ENCODE assay signal across 19 mouse cellular contexts in the genomic region with DNA sequence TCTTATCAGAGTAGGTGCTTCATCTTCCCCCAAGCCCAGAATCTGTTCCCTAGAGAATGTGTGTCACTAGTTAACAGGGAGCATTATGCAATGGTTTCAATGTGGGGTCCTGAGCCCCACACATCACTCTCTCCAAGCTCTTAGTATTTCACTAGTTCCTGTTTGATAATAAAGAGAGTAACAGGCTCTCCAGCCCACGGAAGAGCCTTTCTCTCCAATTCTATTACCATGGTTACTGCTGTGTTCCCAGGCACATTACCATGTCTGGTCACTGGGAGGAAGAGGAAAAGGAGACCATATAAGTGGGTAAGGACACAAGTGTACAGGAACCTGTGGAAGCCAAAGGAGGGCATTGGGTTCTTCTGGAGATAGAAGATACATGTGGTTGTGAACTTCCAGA. TPM values are rescaled to one million over a fixed set of nuclear protein-coding genes. Genes with fewer than 3 reads are reported as not detected.
DNase-seq lines count a peak whose midpoint lies in the region.
"Had no signal": no experiment of that assay in that cellular context is flagged by ENCODE, and none has a peak within 500 bp of the region (broad histone marks: within the 10 kb centered on the region; RNA-seq: fewer than 3 reads in every experiment).

No protein-coding gene starts in this region.

- intact Hi-C loops in heart, postnatal 36 days (cut with DNase I), result no loop called here

- peak; percentile 66 for DNase-seq in heart, adult 11 months
- DNase-seq in heart, postnatal 36 days, result no peak
- DNase-seq in layer of hippocampus, adult 18-20 months (ENCODE audit: low spot score in 2 of 2), result peak; percentile 13 to 57
- no peak for DNase-seq in layer of hippocampus, postnatal 25 days (ENCODE audit: extremely low spot score in 1 of 2, low spot score in 1 of 2)
- DNase-seq in layer of hippocampus, adult 9-11 months, result peak; percentile 57
- DNase-seq in layer of hippocampus, postnatal 14 days (ENCODE audit: low spot score in 2 of 2), result no peak
- DNase-seq: adrenal gland, postnatal 10 days; adrenal gland, postnatal 36 days; B cell, adult 2 months; cerebellum, adult 11 months; cerebellum, adult 2 months; cerebellum, adult 9-11 months; cerebellum, postnatal 25 days; forebrain, postnatal 0 days; gastrocnemius, postnatal 10 days; gastrocnemius, postnatal 36 days had no signal

RNA-seq across cellular contexts. Expression of gene Sox11, which starts 19.0 kb away (rescaled TPM):
- under 1 TPM; 0.03 to 0.11 TPM for total RNA-seq in heart, postnatal 36 days (2021)
- total RNA-seq in layer of hippocampus, adult 18-20 months (2021), result 10 to 100 TPM; 12.6 to 16.3 TPM
- total RNA-seq in layer of hippocampus, postnatal 25 days (2021), result 10 to 100 TPM; 22.9 to 23.5 TPM
- total RNA-seq in layer of hippocampus, postnatal 14 days (2021), result 10 to 100 TPM; 35.6 to 43.6 TPM
- total RNA-seq: CH12.LX; common myeloid progenitor, adult 5-6 weeks; granulocyte monocyte progenitor cell, adult 5-6 weeks had no signal

Comparison
In these comparisons a context has a peak if more than half of its experiments do, and no peak if none do; other contexts are left out.
1. DNase-seq: peak in heart, adult 11 months (single experiment), layer of hippocampus, adult 18-20 months (2 of 2) and layer of hippocampus, adult 9-11 months (single experiment); none in heart, postnatal 36 days (0 of 2), layer of hippocampus, postnatal 25 days (0 of 2) and layer of hippocampus, postnatal 14 days (0 of 2).
2. RNA of gene Sox11, which starts 19.0 kb away (total RNA-seq): 35.6 to 43.6 TPM in layer of hippocampus, postnatal 14 days, 22.9 to 23.5 TPM in layer of hippocampus, postnatal 25 days and 12.6 to 16.3 TPM in layer of hippocampus, adult 18-20 months; 0.03 to 0.11 TPM in heart, postnatal 36 days; every median in the first group is over 10 times any median in the second.